Mouse (Mus musculus) frontal cortex, postnatal 14 days (tissue): ENCODE measurements around the gene Atp5s.
A peak's percentile ranks its signal among the peaks of the same experiment; 100 is the strongest.

Experiments
- DNase-seq, 2 experiments: peaks; one replicate each; pipeline ENCODE4 v3.0.0; 2022; ENCODE audit warnings: low spot score in 2 of 2

Atp5s gene

GRCm38 (mm10) chr12:69732221-69732620 lies 7.5 kb downstream of the Atp5s start:
- DNase-seq = no peak

GRCm38 (mm10) chr12:69733518-69733917 lies 8.8 kb downstream of the Atp5s start:
- no peak for DNase-seq

DNA sequence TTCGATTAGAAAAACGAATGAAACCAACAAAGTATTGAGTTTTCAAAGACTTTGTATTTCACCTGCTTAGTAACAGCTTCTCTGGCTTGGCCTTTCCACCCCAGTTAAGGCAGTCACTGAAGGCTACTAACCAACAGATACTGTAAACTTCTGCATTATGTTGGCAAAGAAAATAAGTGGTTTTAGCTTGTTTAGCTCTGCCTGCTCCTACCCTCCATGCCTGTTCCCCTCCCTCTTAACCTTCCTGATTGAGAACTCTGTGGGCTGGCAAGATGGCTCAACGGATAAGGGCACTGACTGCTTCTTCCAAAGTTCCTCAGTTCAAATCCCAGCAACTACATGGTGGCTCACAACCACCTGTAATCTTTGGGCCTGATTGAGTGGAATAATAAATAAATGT lies 9.2 kb downstream of the Atp5s start:
- no peak for DNase-seq

DNA sequence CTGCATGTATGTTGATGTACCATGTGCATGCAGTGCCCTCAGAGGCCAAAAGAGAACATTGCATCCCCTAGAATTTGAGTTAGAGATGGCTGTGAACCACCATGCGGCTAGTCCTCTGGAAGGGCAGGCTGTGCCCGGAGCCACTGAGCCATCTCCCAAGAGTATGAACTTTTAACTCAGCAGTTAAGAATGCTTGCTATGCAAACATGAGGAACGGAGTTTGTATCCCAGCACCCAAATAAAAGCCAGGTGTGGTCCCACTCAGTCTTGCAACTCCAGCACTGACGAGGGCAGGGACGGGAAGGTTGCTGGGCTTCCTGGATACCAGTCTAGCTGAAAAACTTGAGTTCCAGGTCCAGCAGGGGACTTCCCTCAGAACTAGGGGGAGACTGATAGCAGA lies 17.2 kb downstream of the Atp5s start:
- DNase-seq = no peak

GRCm38 (mm10) chr12:69744138-69744537 lies 19.4 kb downstream of the Atp5s start:
- DNase-seq = no peak

GRCm38 (mm10) chr12:69751864-69752341 lies 27.2 kb downstream of the Atp5s start:
- no peak for DNase-seq

- no peak for DNase-seq
Observed at GRCm38 (mm10) chr12:69753936-69754335, 29.2 kb downstream of the Atp5s start.

DNA sequence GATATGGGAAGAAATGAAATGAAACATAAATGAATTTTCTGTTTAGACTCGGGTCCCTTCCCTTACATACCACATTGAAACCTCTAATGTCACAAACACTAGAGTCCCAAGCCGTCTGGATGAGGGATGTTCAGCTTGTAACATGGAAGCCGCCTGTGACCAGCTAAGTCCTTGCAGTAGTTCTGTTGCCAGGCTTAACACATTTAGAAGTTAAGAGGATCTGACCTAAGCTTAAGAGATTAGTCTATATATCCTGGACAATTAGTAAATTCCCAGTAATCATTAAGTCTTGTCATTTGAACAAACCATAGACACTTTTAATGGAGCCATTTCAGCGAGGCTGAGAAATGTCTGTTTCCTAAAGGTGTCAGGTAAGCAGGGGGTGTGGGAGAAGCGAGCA lies 31.3 kb downstream of the Atp5s start:
- no peak for DNase-seq

DNA sequence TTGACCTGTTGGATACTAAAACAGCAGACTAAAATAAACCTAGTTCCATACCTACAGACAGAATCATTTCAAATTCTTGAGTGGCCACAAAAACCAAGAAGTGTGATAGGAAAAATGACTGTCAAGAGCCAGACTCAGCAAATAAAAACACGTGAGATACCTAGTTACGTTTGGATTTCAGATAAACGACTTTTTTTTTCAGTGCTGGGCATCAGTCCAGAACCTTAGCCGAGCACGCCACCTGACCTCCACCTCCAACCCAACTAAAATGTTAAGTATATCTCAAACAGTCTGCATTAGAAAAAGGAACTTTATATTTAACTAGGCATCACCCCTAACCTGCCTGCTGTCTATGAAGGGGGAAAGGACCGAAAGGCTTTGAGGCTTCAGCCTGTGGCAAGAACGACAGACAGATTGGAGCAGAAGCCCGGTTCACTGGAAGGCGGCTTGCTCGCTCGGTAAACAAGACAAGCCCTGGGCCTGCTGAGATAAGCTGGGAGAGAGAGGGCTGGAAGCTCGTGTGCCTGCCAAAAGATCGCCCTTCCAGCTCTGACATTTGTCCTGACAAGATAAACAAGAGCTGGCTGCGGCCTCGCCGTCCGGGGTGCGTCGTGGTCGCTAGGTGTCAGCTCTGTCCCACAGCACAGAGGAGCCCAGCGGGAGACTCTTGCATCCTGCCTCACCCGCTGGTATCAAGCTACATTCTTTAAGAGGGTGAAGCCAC lies 32.8 kb downstream of the Atp5s start:
- DNase-seq = peak; percentile 38 to 44

- DNase-seq = no peak
Observed at GRCm38 (mm10) chr12:69758221-69759185, 33.8 kb downstream of the Atp5s start.

- DNase-seq = no peak
Observed at GRCm38 (mm10) chr12:69759267-69759885, 34.6 kb downstream of the Atp5s start.

GRCm38 (mm10) chr12:69760014-69760413 lies 35.3 kb downstream of the Atp5s start:
- no peak for DNase-seq

DNA sequence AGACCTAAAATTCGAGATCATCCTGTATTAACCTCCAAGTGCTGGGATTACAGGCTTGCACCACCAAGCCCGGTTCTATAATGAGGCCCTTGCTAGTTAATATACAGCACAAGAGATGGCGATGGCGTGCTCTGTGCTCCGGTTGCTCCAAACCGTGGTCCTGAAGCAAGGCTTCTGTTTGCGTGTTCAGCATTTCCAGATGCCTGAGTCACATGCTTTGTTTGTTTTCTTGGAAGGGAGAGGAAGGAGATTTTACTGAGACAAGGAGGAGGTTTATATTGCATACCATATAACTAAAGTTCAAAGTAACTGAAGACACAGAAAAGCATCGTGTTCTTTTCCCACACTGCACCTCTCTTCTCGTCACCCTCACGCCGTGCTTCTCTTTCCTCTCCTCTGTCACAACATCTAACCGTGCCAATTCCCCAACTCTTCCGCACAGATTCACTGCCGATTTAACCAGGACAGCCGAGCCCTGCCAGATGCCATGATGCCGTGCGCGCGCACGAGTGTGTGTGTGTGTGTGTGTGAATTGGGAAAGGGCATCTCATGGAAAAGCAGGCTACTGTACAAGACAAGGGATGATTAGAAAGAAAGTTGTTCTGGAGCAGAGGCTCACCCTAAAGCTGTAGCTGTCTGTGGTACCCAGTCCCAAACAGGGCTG lies 36.1 kb downstream of the Atp5s start:
- no peak for DNase-seq

DNA sequence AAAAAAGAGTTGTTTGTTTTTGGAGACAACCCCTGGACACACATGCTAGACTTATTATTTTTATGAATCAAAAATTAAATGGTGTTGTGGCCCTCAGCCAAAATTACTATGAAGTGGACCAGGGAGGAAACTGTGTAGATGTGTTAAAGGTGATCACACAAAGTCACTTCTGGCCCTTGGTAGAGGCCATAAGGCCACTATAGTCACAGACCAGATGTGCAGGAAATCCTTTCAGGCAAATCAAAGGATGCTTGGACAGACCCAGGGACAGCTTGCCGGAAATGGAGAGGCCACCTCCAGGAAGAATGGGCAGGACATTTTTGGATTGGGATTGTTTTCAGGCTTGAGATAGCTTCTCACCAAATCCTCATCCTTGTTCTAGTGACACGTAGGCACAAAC lies 36.9 kb downstream of the Atp5s start:
- DNase-seq = no peak

- no peak for DNase-seq
Observed at GRCm38 (mm10) chr12:69765543-69765942, 40.8 kb downstream of the Atp5s start.

GRCm38 (mm10) chr12:69766185-69766904 lies 41.6 kb downstream of the Atp5s start:
- DNase-seq = no peak

DNA sequence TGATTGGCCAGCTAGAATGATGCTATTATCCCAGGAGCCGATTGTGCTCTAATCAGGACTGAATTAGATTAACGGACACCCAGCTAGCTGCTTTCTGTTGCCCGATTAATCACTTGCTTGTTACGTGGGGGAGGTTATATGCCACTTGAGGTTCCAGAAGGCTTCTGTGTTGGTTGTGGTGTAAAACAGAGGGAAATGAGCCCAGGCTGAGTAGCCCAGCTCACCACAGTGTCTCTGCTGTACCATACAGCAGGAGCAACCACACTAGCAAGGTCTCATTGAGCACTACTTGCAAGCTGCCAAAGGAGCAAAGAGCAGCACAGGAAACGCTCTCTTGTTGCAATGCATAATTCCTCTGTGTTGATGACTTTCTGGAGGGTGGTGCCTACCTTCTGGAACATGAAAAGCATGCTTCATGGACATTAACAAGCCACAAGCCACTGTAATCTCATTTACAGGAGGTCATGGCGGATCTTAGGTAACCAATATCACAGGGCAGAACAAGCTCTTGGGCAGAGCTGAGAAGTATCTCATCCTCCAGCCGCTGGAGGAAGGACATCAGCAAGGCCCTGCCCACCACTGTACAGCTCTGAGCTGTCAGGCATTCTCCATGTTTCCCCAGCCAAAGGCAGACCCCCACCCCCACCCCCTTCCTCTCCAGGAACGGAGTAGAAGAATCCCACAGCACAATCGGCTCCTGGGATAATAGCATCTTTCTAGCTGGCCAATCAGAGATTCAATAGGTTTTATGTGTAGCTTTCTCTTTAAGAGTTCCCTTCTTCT lies 42.9 kb downstream of the Atp5s start:
- no peak for DNase-seq

DNA sequence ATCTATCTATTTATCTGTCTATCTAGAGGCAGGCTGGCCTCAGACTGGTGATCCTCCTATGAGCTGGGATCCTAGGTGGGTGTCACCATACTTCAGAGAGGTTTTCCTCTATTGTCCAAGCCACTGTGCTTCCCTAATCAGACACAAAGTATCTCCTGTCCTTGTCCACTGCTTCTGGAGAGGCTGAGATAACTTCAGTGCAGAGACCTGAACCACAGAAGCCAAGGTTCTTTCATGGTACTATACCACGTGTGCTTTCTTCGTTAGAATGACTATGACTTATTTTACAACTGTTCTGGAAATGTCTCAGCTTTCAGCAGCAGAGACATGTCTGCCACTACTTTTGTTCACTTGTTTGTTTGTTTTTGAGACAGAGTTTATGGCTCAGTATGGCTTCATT lies 44.1 kb downstream of the Atp5s start:
- DNase-seq = no peak

DNA sequence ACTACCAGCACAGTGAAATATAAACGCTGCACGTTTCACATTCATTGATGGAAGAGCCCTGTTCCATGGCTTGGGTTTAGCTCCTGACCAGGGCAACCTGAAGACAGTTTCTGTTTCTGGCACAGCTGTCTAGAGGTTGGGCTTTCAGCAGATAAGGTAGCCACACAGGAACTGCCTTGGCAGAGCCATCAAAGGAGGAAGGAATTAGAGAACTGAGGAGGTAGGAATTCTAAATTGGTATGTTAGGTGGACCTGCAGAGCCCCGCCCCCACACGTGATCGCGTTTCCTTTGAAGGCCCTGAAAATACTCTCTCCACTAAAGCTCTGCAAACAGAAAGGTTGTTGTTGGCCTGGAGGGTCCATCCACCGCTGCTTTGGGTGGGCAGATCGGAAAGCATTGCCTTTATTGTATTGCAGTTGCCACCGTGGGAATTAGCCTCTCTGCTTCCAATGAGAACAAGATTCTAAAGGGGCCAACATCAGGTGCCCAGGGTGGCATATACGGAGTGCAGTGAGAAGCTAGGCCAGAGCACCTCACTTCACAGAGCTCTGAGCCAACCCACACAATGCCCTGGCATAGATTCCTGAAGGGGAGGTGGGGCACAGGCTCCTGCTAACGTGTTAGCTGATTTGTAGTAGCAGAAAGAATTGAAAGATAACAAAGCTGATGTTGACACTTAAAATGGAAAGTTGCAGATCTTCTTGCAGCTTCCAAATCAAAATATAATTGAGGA lies 52.0 kb downstream of the Atp5s start:
- no peak for DNase-seq

DNA sequence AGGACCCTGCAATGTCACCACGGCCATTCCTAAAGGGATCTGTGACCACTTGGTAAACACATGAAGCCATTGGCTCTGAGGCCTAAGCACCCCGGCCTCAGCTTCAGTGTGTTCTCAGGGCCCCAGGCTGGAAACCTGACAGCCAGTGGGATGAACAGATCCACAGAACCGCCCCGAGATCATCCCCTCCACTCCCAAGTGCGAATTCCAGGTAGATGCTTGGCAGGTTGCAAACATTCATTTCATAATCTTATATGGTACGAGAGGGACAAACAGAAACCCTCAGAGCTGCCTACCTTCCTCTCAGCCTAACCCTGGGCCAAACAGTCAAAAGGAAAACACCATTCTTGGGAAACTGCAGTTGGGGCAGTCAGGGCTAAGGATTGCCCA lies 52.6 kb downstream of the Atp5s start:
- DNase-seq = no peak
